Mouse (Mus musculus): ENCODE data around the gene Sgpp2. TPM values are rescaled to one million over a fixed set of nuclear protein-coding genes. Genes with fewer than 3 reads are reported as not detected.

The Sgpp2 gene
- polyA plus RNA-seq, 1 experiment: 0.67 TPM

DNA sequence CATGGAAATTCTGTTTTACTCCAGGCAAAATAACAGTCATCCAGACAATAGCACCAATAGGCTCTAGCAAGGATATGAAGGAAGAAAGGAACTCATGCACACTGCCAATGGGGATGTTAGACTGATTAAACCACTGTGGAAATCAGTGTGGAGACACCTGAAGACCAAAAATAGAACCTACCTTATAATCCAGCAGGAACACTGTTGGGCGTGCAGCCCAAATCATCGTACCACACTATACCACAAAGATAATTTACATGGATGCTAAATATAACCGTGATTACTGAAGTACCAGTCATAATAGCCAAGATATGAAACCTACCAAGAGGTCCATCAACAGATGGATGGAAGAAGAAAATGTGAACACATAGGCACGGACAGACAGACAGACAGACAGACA is 18.5 kb downstream of the Sgpp2 start:
- no peaks in the 10 kb centered on the region for H3K36me3 ChIP-seq (ENCODE audit: control insufficient read depth, insufficient read depth, low read length)
- H3K4me1 ChIP-seq (replicated peaks; ENCODE audit: control insufficient read depth, insufficient read depth, low read length): no peaks in the 10 kb centered on the region
- H3K27ac ChIP-seq (ENCODE audit: control insufficient read depth, insufficient read depth, low read length): no peak overlapping the region
- DNase-seq: no peak
- 90% methylated on average over 4 of the region's 4 CpGs for WGBS
- no peak overlapping the region for H3K4me3 ChIP-seq (ENCODE audit: control insufficient read depth, insufficient read depth, low read length)
- TF ChIP-seq CTCF (IDR thresholded peaks at IDR 0.05; ENCODE audit: borderline replicate concordance, control insufficient read depth, extremely low read depth, insufficient read depth, low read length, poor library complexity): no peak
- no peak for TF ChIP-seq POLR2A (IDR thresholded peaks at IDR 0.05; ENCODE audit: control insufficient read depth, extremely low read depth, insufficient read depth, low read length, poor library complexity)
- no peaks in the 10 kb centered on the region for H3K27me3 ChIP-seq (ENCODE audit: control insufficient read depth, insufficient read depth, low read length)

DNA sequence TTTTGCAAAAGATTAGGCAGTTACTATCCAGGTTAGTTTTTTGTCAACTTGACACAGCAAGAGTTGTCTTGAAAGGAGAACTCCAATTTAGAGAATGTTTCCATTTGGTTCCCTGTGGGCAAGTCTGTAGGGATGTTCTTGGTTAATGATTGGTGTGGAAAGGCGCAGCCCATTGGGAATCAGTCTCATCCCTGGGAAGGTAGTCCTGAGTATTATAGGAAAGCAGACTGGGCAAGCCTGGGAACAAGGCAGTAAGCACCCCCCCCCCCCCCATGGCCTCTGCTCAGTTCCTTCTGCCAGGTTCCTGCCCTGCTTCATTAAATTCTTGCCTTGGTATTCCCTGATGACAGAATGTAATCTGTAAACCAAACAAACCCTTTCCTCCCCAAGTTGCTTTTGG is 19.7 kb downstream of the Sgpp2 start:
- no peak for DNase-seq
- H3K4me3 ChIP-seq (ENCODE audit: control insufficient read depth, insufficient read depth, low read length): no peak overlapping the region
- no peak overlapping the region for H3K27ac ChIP-seq (ENCODE audit: control insufficient read depth, insufficient read depth, low read length)
- WGBS: 85% methylated on average over 1 of the region's 1 CpGs
- H3K4me1 ChIP-seq (replicated peaks; ENCODE audit: control insufficient read depth, insufficient read depth, low read length): no peaks in the 10 kb centered on the region
- H3K27me3 ChIP-seq (ENCODE audit: control insufficient read depth, insufficient read depth, low read length): no peaks in the 10 kb centered on the region
- H3K36me3 ChIP-seq (ENCODE audit: control insufficient read depth, insufficient read depth, low read length): no peaks in the 10 kb centered on the region
- TF ChIP-seq POLR2A (IDR thresholded peaks at IDR 0.05; ENCODE audit: control insufficient read depth, extremely low read depth, insufficient read depth, low read length, poor library complexity): no peak

DNA sequence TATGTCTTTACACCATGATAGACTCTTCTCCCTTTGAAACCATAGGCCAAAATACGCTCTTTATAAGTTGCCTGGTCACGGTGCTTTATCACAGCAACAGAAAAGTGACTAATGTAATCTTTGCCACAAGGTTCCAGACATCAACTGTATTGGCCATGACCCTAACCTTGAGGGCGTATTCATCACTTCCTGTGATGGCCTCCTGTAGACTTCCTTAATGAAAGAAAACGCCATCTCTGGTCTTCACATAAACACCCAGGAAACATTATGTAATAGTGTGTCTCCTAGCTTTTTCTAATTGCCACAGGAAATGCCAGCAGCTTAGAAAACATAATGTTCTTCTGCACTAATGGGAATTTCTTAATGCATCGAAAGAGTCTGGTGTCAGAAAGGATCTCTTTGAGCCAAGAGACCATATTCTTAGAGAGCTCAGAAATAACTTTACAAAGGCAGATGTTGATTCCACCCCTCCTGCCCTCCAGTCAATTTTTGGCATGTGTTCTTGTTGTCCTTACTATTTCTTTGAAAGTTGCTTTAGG is 20.5 kb downstream of the Sgpp2 start:
- Histone ChIP-seq H3K36me3 (ENCODE audit: control insufficient read depth, insufficient read depth, low read length) (no peaks in the 10 kb centered on the region), H3K27me3 (ENCODE audit: control insufficient read depth, insufficient read depth, low read length) (no peaks in the 10 kb centered on the region), H3K27ac (ENCODE audit: control insufficient read depth, insufficient read depth, low read length) (no peak overlapping the region), H3K4me1 (replicated peaks; ENCODE audit: control insufficient read depth, insufficient read depth, low read length) (no peaks in the 10 kb centered on the region), H3K4me3 (ENCODE audit: control insufficient read depth, insufficient read depth, low read length) (no peak overlapping the region)
- TF ChIP-seq POLR2A (IDR thresholded peaks at IDR 0.05; ENCODE audit: control insufficient read depth, extremely low read depth, insufficient read depth, low read length, poor library complexity) (no peak), CTCF (IDR thresholded peaks at IDR 0.05; ENCODE audit: borderline replicate concordance, control insufficient read depth, extremely low read depth, insufficient read depth, low read length, poor library complexity) (no peak)
- DNase-seq: no peak
- 89% methylated on average over 5 of the region's 5 CpGs for WGBS

DNA sequence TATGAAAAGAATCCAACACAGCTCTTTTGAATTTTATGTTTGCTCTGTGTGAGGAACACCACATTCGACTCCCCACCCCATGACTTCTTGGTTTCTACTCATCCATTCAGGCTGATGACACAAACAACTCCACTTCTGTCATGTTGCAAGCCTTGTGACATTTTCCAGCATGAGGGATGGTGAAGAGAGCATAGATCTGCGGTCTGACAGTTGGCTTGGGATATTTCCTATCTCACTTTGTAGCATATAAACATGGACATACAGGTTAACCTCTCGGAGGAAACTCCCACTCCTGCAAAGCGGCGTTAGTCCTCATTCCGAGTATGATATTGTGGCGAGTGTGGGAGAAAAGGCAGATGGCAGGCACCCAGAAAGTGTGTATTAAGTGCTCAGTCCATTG is 27.6 kb downstream of the Sgpp2 start:
- WGBS: 93% methylated on average over 7 of the region's 7 CpGs
- no peaks in the 10 kb centered on the region for H3K27me3 ChIP-seq (ENCODE audit: control insufficient read depth, insufficient read depth, low read length)
- no peak for DNase-seq
- H3K4me1 ChIP-seq (replicated peaks; ENCODE audit: control insufficient read depth, insufficient read depth, low read length): no peaks in the 10 kb centered on the region
- TF ChIP-seq POLR2A (IDR thresholded peaks at IDR 0.05; ENCODE audit: control insufficient read depth, extremely low read depth, insufficient read depth, low read length, poor library complexity) (no peak), CTCF (IDR thresholded peaks at IDR 0.05; ENCODE audit: borderline replicate concordance, control insufficient read depth, extremely low read depth, insufficient read depth, low read length, poor library complexity) (no peak)
- no peak overlapping the region for H3K4me3 ChIP-seq (ENCODE audit: control insufficient read depth, insufficient read depth, low read length)
- no peaks in the 10 kb centered on the region for H3K36me3 ChIP-seq (ENCODE audit: control insufficient read depth, insufficient read depth, low read length)
- no peak overlapping the region for H3K27ac ChIP-seq (ENCODE audit: control insufficient read depth, insufficient read depth, low read length)

DNA sequence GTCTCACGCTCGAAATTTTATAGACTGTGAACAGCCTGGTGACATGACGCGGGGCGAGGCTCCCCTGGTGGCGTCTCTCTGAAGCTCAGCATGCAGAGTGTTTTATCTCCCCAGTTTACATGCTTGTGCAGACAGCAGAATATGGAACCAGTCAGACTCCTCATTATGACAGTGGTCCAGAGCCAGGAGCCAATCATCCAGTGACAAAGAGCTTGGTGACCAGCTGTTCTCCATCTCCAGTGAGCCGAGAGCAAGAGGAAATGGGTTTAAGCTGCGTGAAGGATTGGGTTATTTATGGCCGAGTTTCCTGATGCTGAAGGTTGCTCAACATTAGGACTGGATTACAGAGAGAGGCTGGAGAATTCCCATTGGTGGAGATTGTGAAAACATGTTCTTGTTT is 28.1 kb downstream of the Sgpp2 start:
- H3K27ac ChIP-seq (ENCODE audit: control insufficient read depth, insufficient read depth, low read length): no peak overlapping the region
- H3K27me3 ChIP-seq (ENCODE audit: control insufficient read depth, insufficient read depth, low read length): no peaks in the 10 kb centered on the region
- no peaks in the 10 kb centered on the region for H3K36me3 ChIP-seq (ENCODE audit: control insufficient read depth, insufficient read depth, low read length)
- no peak for DNase-seq
- no peak overlapping the region for H3K4me3 ChIP-seq (ENCODE audit: control insufficient read depth, insufficient read depth, low read length)
- 59% methylated on average over 9 of the region's 9 CpGs for whole genome bisulfite sequencing
- TF ChIP-seq CTCF (IDR thresholded peaks at IDR 0.05; ENCODE audit: borderline replicate concordance, control insufficient read depth, extremely low read depth, insufficient read depth, low read length, poor library complexity) (no peak), POLR2A (IDR thresholded peaks at IDR 0.05; ENCODE audit: control insufficient read depth, extremely low read depth, insufficient read depth, low read length, poor library complexity) (no peak)
- no peaks in the 10 kb centered on the region for H3K4me1 ChIP-seq (replicated peaks; ENCODE audit: control insufficient read depth, insufficient read depth, low read length)

DNA sequence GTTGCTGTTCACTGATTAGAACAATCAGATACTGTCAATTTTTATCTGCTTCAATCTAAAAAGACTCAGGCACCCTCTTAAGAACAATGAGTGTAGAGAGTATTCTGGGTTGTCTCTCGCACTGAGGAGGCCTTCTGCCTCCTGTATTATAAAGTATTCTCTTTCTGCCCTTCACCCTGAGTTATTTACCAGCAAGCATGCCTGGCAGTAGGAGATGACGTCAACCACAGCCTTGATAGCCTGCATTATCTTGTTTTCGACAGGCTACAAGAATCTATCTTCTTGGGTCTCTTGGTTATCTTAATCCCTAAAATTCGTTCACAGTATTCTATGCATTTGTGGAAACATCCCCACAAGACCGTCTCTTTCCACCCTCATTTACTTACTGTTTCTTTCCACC is 29.8 kb downstream of the Sgpp2 start:
- DNase-seq: no peak
- 86% methylated on average over 5 of the region's 5 CpGs for WGBS
- Histone ChIP-seq H3K4me1 (replicated peaks; ENCODE audit: control insufficient read depth, insufficient read depth, low read length) (no peaks in the 10 kb centered on the region), H3K27me3 (ENCODE audit: control insufficient read depth, insufficient read depth, low read length) (no peaks in the 10 kb centered on the region), H3K27ac (ENCODE audit: control insufficient read depth, insufficient read depth, low read length) (no peak overlapping the region), H3K4me3 (ENCODE audit: control insufficient read depth, insufficient read depth, low read length) (no peak overlapping the region), H3K36me3 (ENCODE audit: control insufficient read depth, insufficient read depth, low read length) (no peaks in the 10 kb centered on the region)
- no peak for TF ChIP-seq CTCF (IDR thresholded peaks at IDR 0.05; ENCODE audit: borderline replicate concordance, control insufficient read depth, extremely low read depth, insufficient read depth, low read length, poor library complexity)

DNA sequence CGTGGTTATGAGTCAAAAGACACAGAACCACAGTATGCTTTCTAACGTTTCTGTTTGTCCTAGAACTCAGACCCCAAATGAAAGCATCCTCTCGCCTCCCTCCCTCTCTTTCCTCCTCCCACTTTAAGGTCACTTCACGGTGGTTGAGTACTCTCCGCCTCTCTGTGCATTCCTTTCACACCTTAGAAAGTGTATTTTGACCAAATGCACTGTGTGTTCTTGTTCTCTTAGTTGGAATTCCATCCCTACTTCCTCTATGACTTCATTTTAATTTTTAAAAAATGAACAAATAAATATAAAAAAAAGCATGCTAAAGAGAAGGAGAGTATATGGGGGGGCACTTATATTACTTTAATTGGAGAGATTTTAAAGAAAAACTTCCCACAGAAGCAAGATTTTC is 30.4 kb downstream of the Sgpp2 start:
- no peak for DNase-seq

More for the DNA sequence above, 30.4 kb downstream of the Sgpp2 start:
- Histone ChIP-seq H3K27ac (ENCODE audit: control insufficient read depth, insufficient read depth, low read length) (no peak overlapping the region), H3K4me1 (replicated peaks; ENCODE audit: control insufficient read depth, insufficient read depth, low read length) (no peaks in the 10 kb centered on the region), H3K27me3 (ENCODE audit: control insufficient read depth, insufficient read depth, low read length) (no peaks in the 10 kb centered on the region), H3K36me3 (ENCODE audit: control insufficient read depth, insufficient read depth, low read length) (no peaks in the 10 kb centered on the region), H3K4me3 (ENCODE audit: control insufficient read depth, insufficient read depth, low read length) (no peak overlapping the region)
- no peak for TF ChIP-seq POLR2A (IDR thresholded peaks at IDR 0.05; ENCODE audit: control insufficient read depth, extremely low read depth, insufficient read depth, low read length, poor library complexity)
- TF ChIP-seq CTCF (IDR thresholded peaks at IDR 0.05; ENCODE audit: borderline replicate concordance, control insufficient read depth, extremely low read depth, insufficient read depth, low read length, poor library complexity): no peak
- 72% methylated on average over 5 of the region's 5 CpGs for WGBS
